Mouse (Mus musculus) liver, embryonic 14.5 days (tissue): ENCODE measurements around the gene Tnc.

Source experiments
- CTCF ChIP-seq: IDR thresholded peaks from 2 replicates; pipeline ENCODE4 v1.5.1; 2016; ENCODE audit warnings: antibody characterized with exemption, low read depth, control low read depth
- EP300 ChIP-seq: IDR thresholded peaks from 2 replicates; pipeline ENCODE4 v1.6.1; 2016; ENCODE audit warnings: antibody characterized with exemption, low read depth

DNA sequence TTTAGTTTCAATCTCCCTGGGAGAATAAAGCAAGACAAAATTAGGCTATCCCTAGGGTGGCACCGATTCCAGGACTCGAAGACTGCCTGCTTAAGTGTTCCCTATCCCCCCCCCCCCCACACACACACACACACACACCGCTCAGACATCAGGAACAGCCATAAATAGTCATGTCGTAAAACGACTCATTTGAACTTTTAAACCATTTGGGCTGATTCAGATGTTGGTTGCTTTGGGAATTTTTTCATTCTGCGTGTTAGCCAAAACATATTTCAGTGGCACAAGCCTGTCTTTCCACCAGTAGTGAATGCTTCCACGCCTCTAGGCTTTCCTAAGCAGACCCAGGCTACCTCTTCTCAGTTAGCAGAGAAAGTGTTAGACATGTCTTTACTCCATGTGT, 1.4 kb upstream of the Tnc start:
- TF ChIP-seq EP300: no peak
- no peak for TF ChIP-seq CTCF
